Mouse (Mus musculus): Measurements from ENCODE around the gene Bend5. TPM values are rescaled to one million over a fixed set of nuclear protein-coding genes. Genes with fewer than 3 reads are reported as not detected.

Bend5 gene
- 34.7 and 35.2 TPM in 2 replicates for polyA plus RNA-seq (2015; fragmentation: Nextera tagmentation; extraction: Ambion mirVana)

- Histone ChIP-seq H3K27me3 (replicated peaks) (no peaks in the 10 kb centered on the region), H3K36me3 (0 out of 2 replicates have a peak, but pooled peaks cover 5% of the 10 kb centered on the region), H3K9ac (peak within 1 kb of the TSS; percentile 79), H3K4me2 (peak within 1 kb of the TSS; percentile 68), H3K4me3 (replicated peaks) (peak within 1 kb of the TSS; percentile 79), H3K4me1 (peaks cover 15% of the 10 kb centered on the region; the same call in 1 of the 2 replicates), H3K27ac (peak within 1 kb of the TSS; percentile 86), H3K9me3 (no peaks in the 10 kb centered on the region)
- WGBS = under 1% methylated on average over 66 of the region's 66 CpGs
- peak; percentile 93 for ATAC-seq (ENCODE audit: insufficient read depth, low FRiP score, low read depth)
Measured at GRCm38 (mm10) chr4:111414818-111415488, at the start of gene Bend5. Gene Bend5, plus strand, starts transcription at chr4:111415006.

- 65% methylated on average over 2 of the region's 2 CpGs for WGBS
Measured at GRCm38 (mm10) chr4:111367771-111368170, 47.0 kb upstream of the Bend5 start.

GRCm38 (mm10) chr4:111377159-111377558, 37.6 kb upstream of the Bend5 start:
- Histone ChIP-seq H3K9me3 (no peaks in the 10 kb centered on the region), H3K4me1 (no peaks in the 10 kb centered on the region), H3K27me3 (replicated peaks) (no peaks in the 10 kb centered on the region), H3K9ac (no peak overlapping the region), H3K36me3 (no peaks in the 10 kb centered on the region), H3K27ac (no peak overlapping the region), H3K4me3 (replicated peaks) (no peak overlapping the region), H3K4me2 (no peak overlapping the region)
- no peak for ATAC-seq (ENCODE audit: insufficient read depth, low FRiP score, low read depth)

More at GRCm38 (mm10) chr4:111367771-111368170, 47.0 kb upstream of the Bend5 start:
- H3K4me2 ChIP-seq = no peak overlapping the region
- no peak overlapping the region for H3K27ac ChIP-seq
- no peak overlapping the region for H3K9ac ChIP-seq
- H3K27me3 ChIP-seq (replicated peaks) = no peaks in the 10 kb centered on the region
- no peak for ATAC-seq (ENCODE audit: insufficient read depth, low FRiP score, low read depth)
- H3K36me3 ChIP-seq = no peaks in the 10 kb centered on the region
- no peak overlapping the region for H3K4me3 ChIP-seq (replicated peaks)
- no peaks in the 10 kb centered on the region for H3K4me1 ChIP-seq
- H3K9me3 ChIP-seq = no peaks in the 10 kb centered on the region

GRCm38 (mm10) chr4:111378071-111378470, 36.7 kb upstream of the Bend5 start:
- no peak for ATAC-seq (ENCODE audit: insufficient read depth, low FRiP score, low read depth)
- H3K27ac ChIP-seq = no peak overlapping the region
- H3K4me3 ChIP-seq (replicated peaks) = no peak overlapping the region
- H3K4me1 ChIP-seq = no peaks in the 10 kb centered on the region
- H3K9ac ChIP-seq = no peak overlapping the region
- no peaks in the 10 kb centered on the region for H3K27me3 ChIP-seq (replicated peaks)
- H3K9me3 ChIP-seq = no peaks in the 10 kb centered on the region
- H3K36me3 ChIP-seq = no peaks in the 10 kb centered on the region
- WGBS = 90% methylated on average over 3 of the region's 3 CpGs
- H3K4me2 ChIP-seq = no peak overlapping the region

GRCm38 (mm10) chr4:111383101-111383500, 31.7 kb upstream of the Bend5 start:
- 67% methylated on average over 2 of the region's 2 CpGs for WGBS
- Histone ChIP-seq H3K4me3 (replicated peaks) (no peak overlapping the region), H3K9me3 (no peaks in the 10 kb centered on the region), H3K4me1 (no peaks in the 10 kb centered on the region), H3K27ac (no peak overlapping the region), H3K4me2 (no peak overlapping the region), H3K9ac (no peak overlapping the region), H3K27me3 (replicated peaks) (no peaks in the 10 kb centered on the region), H3K36me3 (no peaks in the 10 kb centered on the region)
- no peak for ATAC-seq (ENCODE audit: insufficient read depth, low FRiP score, low read depth)

- H3K4me3 ChIP-seq (replicated peaks) = no peak overlapping the region
- H3K9me3 ChIP-seq = no peaks in the 10 kb centered on the region
- H3K27ac ChIP-seq = no peak overlapping the region
- H3K9ac ChIP-seq = no peak overlapping the region
- H3K27me3 ChIP-seq (replicated peaks) = no peaks in the 10 kb centered on the region
- no peak for ATAC-seq (ENCODE audit: insufficient read depth, low FRiP score, low read depth)
- H3K4me2 ChIP-seq = no peak overlapping the region
- H3K4me1 ChIP-seq = no peaks in the 10 kb centered on the region
- H3K36me3 ChIP-seq = no peaks in the 10 kb centered on the region
Measured at GRCm38 (mm10) chr4:111390736-111391135, 24.1 kb upstream of the Bend5 start.

GRCm38 (mm10) chr4:111399784-111400183, 15.0 kb upstream of the Bend5 start:
- Histone ChIP-seq H3K27ac (no peak overlapping the region), H3K4me1 (no peaks in the 10 kb centered on the region), H3K9me3 (no peaks in the 10 kb centered on the region), H3K9ac (no peak overlapping the region), H3K4me3 (replicated peaks) (no peak overlapping the region), H3K36me3 (no peaks in the 10 kb centered on the region), H3K4me2 (no peak overlapping the region), H3K27me3 (replicated peaks) (no peaks in the 10 kb centered on the region)
- ATAC-seq (ENCODE audit: insufficient read depth, low FRiP score, low read depth) = no peak

- H3K36me3 ChIP-seq = no peaks in the 10 kb centered on the region
- H3K9ac ChIP-seq = no peak overlapping the region
- 36% methylated on average over 2 of the region's 2 CpGs for WGBS
Measured at GRCm38 (mm10) chr4:111400676-111401075, 14.1 kb upstream of the Bend5 start.

GRCm38 (mm10) chr4:111403243-111403642, 11.6 kb upstream of the Bend5 start:
- Histone ChIP-seq H3K36me3 (no peaks in the 10 kb centered on the region), H3K4me2 (no peak overlapping the region), H3K27ac (peak overlapping the region; percentile 38; the same call in 1 of the 2 replicates), H3K4me3 (replicated peaks) (no peak overlapping the region), H3K27me3 (replicated peaks) (no peaks in the 10 kb centered on the region), H3K9ac (no peak overlapping the region), H3K9me3 (no peaks in the 10 kb centered on the region), H3K4me1 (no peaks in the 10 kb centered on the region)
- 0 out of 2 replicates have a peak, but pooled peaks have one; percentile 18 for ATAC-seq (ENCODE audit: insufficient read depth, low FRiP score, low read depth)
- 29% methylated on average over 1 of the region's 1 CpGs for WGBS

More at GRCm38 (mm10) chr4:111400676-111401075, 14.1 kb upstream of the Bend5 start:
- no peak overlapping the region for H3K27ac ChIP-seq
- H3K4me1 ChIP-seq = no peaks in the 10 kb centered on the region
- H3K9me3 ChIP-seq = no peaks in the 10 kb centered on the region
- H3K27me3 ChIP-seq (replicated peaks) = no peaks in the 10 kb centered on the region
- no peak for ATAC-seq (ENCODE audit: insufficient read depth, low FRiP score, low read depth)
- no peak overlapping the region for H3K4me3 ChIP-seq (replicated peaks)
- H3K4me2 ChIP-seq = no peak overlapping the region

- WGBS = 69% methylated on average over 4 of the region's 4 CpGs
- Histone ChIP-seq H3K4me3 (replicated peaks) (no peak overlapping the region), H3K9me3 (no peaks in the 10 kb centered on the region), H3K9ac (no peak overlapping the region), H3K27me3 (replicated peaks) (no peaks in the 10 kb centered on the region), H3K4me1 (0 out of 2 replicates have a peak, but pooled peaks cover 4% of the 10 kb centered on the region), H3K27ac (no peak overlapping the region), H3K4me2 (no peak overlapping the region), H3K36me3 (no peaks in the 10 kb centered on the region)
- ATAC-seq (ENCODE audit: insufficient read depth, low FRiP score, low read depth) = no peak
Measured at GRCm38 (mm10) chr4:111410731-111411130, 4.1 kb upstream of the Bend5 start.

- Histone ChIP-seq H3K27ac (peak overlapping the region; percentile 86), H3K9me3 (no peaks in the 10 kb centered on the region), H3K4me1 (peaks cover 15% of the 10 kb centered on the region; the same call in 1 of the 2 replicates), H3K36me3 (0 out of 2 replicates have a peak, but pooled peaks cover 5% of the 10 kb centered on the region), H3K9ac (peak overlapping the region; percentile 79; the same call in 1 of the 2 replicates), H3K27me3 (replicated peaks) (no peaks in the 10 kb centered on the region), H3K4me2 (peak overlapping the region; percentile 68), H3K4me3 (replicated peaks) (peak overlapping the region; percentile 79)
- peak; percentile 46; the same call in 1 of the 2 replicates for ATAC-seq (ENCODE audit: insufficient read depth, low FRiP score, low read depth)
- WGBS = 1% methylated on average over 6 of the region's 6 CpGs
Measured at GRCm38 (mm10) chr4:111414399-111414798, 407 bp upstream of the Bend5 start.

GRCm38 (mm10) chr4:111416126-111416525, 1.3 kb downstream of the Bend5 start:
- no peak for ATAC-seq (ENCODE audit: insufficient read depth, low FRiP score, low read depth)
- Histone ChIP-seq H3K27ac (no peak overlapping the region), H3K9me3 (no peaks in the 10 kb centered on the region), H3K27me3 (replicated peaks) (no peaks in the 10 kb centered on the region), H3K9ac (0 out of 2 replicates have a peak overlapping the region, but pooled peaks have one; percentile 79), H3K4me2 (peak overlapping the region; percentile 68), H3K4me1 (peaks cover 15% of the 10 kb centered on the region; the same call in 1 of the 2 replicates), H3K4me3 (replicated peaks) (peak overlapping the region; percentile 79), H3K36me3 (0 out of 2 replicates have a peak, but pooled peaks cover 5% of the 10 kb centered on the region)
- WGBS = 48% methylated on average over 3 of the region's 3 CpGs
